Mouse (Mus musculus) heart, embryonic 14.5 days (tissue): ENCODE results near the gene Clcnkb. TPM values are rescaled to one million over a fixed set of nuclear protein-coding genes. Genes with fewer than 3 reads are reported as not detected.

Experiments used
- ATAC-seq: fragments of 200-750 bp; cut with Nextera tagmentation; 2 replicates; pipeline ENCODE4 v1.8.0; 2017; ENCODE audit warnings: low read depth, moderate TSS enrichment; ENCODE audit not compliant: insufficient number of reproducible peaks, insufficient read depth, low FRiP score
- H3K27ac ChIP-seq, 2 experiments: fragments of 200-500 bp in 1 of 2; fragments of 300-500 bp in 1 of 2; sonication (generic) in 1 of 2; replicated peaks in 1 of 2; 2 replicates each; pipeline ENCODE4 v1.5.1; 2012 to 2014; ENCODE audit warnings: low read depth in 2 of 2, low read length in 2 of 2, control low read depth in 1 of 2, mild to moderate bottlenecking in 1 of 2, mixed read lengths in 1 of 2; ENCODE audit not compliant: control insufficient read depth in 1 of 2, insufficient read depth in 1 of 2
- H3K27me3 ChIP-seq: fragments of 300-500 bp; sonication (generic); 2 replicates; pipeline ENCODE4 v1.6.1; 2014; ENCODE audit warnings: mild to moderate bottlenecking, low read length, control low read depth; ENCODE audit not compliant: control insufficient read depth, insufficient read depth
- H3K36me3 ChIP-seq: fragments of 300-500 bp; sonication (generic); 2 replicates; pipeline ENCODE4 v1.6.1; 2014; ENCODE audit warnings: mild to moderate bottlenecking, control low read depth, low read length, mixed read lengths; ENCODE audit not compliant: control insufficient read depth, insufficient read depth
- H3K4me1 ChIP-seq, 2 experiments: fragments of 200-500 bp in 1 of 2; fragments of 300-500 bp in 1 of 2; sonication (generic) in 1 of 2; 2 replicates each; pipeline ENCODE4 v1.6.1; 2012 to 2014; ENCODE audit warnings: low read length in 2 of 2, control low read depth in 1 of 2, mixed read lengths in 1 of 2; ENCODE audit not compliant: control insufficient read depth in 2 of 2, insufficient read depth in 2 of 2
- H3K4me2 ChIP-seq: fragments of 300-500 bp; sonication (generic); 2 replicates; pipeline ENCODE4 v1.6.1; 2014; ENCODE audit warnings: mild to moderate bottlenecking, low read length
- H3K4me3 ChIP-seq, 2 experiments: fragments of 200-500 bp in 1 of 2; fragments of 300-500 bp in 1 of 2; sonication (generic) in 1 of 2; 2 replicates each; pipeline ENCODE4 v1.5.1; 2012 to 2014; ENCODE audit warnings: low read length in 2 of 2, mild to moderate bottlenecking in 2 of 2, control low read depth in 1 of 2, low read depth in 1 of 2, moderate library complexity in 1 of 2; ENCODE audit not compliant: control insufficient read depth in 1 of 2, insufficient read depth in 1 of 2
- H3K9ac ChIP-seq: fragments of 300-500 bp; sonication (generic); 2 replicates; pipeline ENCODE4 v1.6.1; 2014; ENCODE audit warnings: mild to moderate bottlenecking, low read length
- H3K9me3 ChIP-seq: fragments of 300-500 bp; sonication (generic); 2 replicates; pipeline ENCODE4 v1.6.1; 2016; ENCODE audit warnings: low read length, control low read depth; ENCODE audit not compliant: control insufficient read depth
- WGBS: fragments of 180-500 bp; shearing (Covaris S2); extraction: QIAGEN DNeasy Blood & Tissue Kit; methylation state at CpG from one replicate; pipeline ENCODE4 v1.1.7; 2014; 5-methylcytosine and 5-hydroxymethylcytosine counted together
- polyA plus RNA-seq: library from polyadenylated mRNA; unstranded; fragments of >200 nt; fragmentation: Nextera tagmentation; extraction: Ambion mirVana; gene quantifications from 2 replicates; pipeline ENCODE4 v1.2.1, GENCODE M21; 2014

Gene Clcnkb
- polyA plus RNA-seq, 1 experiment from 2014 or later, result 1.1 TPM

DNA sequence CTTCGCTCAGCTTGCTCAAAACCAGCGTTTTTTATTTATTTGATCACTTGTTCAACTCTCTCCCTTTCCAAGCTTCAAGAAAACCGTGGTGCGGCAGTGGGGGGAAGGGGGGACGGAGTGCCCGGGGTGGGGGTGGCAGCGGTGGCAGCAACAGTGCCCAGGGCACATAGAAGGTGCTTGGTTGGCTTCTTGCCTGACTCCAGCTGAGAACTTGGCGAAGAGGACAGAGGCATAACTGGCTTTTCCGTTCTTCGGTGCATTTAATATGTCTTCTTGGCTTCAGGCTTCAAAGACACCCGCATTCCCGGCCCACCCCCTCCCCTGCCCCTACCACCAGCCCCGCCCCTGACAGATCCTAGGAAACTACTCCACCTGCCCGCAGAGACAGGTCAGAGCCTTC is 16.9 kb upstream of the Clcnkb start:
- no peak for ATAC-seq
- Histone ChIP-seq H3K27me3 (no peaks in the 10 kb centered on the region), H3K4me3 (no peak overlapping the region), H3K36me3 (no peaks in the 10 kb centered on the region), H3K4me1 (no peaks in the 10 kb centered on the region), H3K27ac (no peak overlapping the region), H3K9me3 (no peaks in the 10 kb centered on the region), H3K4me2 (no peak overlapping the region), H3K9ac (no peak overlapping the region)
- WGBS, result 66% methylated on average over 14 of the region's 14 CpGs

DNA sequence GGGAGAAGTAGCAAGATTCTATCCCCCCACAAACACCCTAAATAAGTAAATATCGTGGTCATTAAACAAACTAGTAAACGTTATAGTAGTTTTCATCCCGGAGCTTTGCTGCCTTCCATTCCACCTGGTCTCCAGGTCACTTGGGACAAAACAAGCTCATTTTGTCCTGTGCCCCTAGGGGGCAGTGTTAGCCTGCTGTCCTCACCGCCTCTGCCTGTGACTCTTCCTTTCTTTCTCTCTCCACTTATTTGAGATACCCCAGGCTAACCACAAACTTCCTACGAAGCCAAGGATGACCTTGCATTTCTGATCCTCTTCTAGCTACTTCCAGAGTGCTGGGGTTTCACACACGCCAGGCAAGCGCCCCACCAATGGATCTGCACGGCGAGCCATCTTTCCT is 15.2 kb upstream of the Clcnkb start:
- H3K36me3 ChIP-seq, result no peaks in the 10 kb centered on the region
- H3K4me2 ChIP-seq, result no peak overlapping the region
- 41% methylated on average over 9 of the region's 9 CpGs for WGBS
- no peak overlapping the region for H3K4me3 ChIP-seq
- no peak overlapping the region for H3K9ac ChIP-seq
- no peak overlapping the region for H3K27ac ChIP-seq
- no peak for ATAC-seq
- H3K27me3 ChIP-seq, result no peaks in the 10 kb centered on the region
- no peaks in the 10 kb centered on the region for H3K9me3 ChIP-seq
- peaks cover 13 to 14% of the 10 kb centered on the region in 2 experiments for H3K4me1 ChIP-seq

DNA sequence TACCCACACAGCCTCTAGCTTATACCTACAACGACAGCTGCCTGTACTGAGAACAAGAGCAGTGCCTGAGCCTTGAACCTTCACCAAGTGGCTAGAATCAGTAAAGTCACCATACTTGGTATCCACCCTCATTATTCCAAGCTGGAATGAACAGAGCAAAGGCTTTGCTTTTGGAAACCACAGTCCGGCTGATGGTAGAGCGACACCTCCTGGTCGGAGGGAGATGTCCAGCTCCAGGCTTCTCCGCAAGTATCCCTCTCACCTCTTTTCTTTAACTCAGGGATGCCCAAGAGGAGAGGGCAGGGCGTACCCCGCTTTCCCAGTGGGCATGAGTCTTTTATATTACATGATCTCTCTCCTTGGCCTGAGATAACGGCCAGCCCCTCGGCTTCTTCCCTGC is 14.0 kb upstream of the Clcnkb start:
- H3K27me3 ChIP-seq, result no peaks in the 10 kb centered on the region
- H3K4me1 ChIP-seq, result peaks cover 15 to 25% of the 10 kb centered on the region in 2 experiments
- 41% methylated on average over 9 of the region's 9 CpGs for WGBS
- H3K4me2 ChIP-seq, result no peak overlapping the region
- peaks cover 3% of the 10 kb centered on the region for H3K36me3 ChIP-seq
- H3K9ac ChIP-seq, result no peak overlapping the region
- H3K27ac ChIP-seq, result no peak overlapping the region
- H3K4me3 ChIP-seq, result no peak overlapping the region
- no peak for ATAC-seq
- no peaks in the 10 kb centered on the region for H3K9me3 ChIP-seq

DNA sequence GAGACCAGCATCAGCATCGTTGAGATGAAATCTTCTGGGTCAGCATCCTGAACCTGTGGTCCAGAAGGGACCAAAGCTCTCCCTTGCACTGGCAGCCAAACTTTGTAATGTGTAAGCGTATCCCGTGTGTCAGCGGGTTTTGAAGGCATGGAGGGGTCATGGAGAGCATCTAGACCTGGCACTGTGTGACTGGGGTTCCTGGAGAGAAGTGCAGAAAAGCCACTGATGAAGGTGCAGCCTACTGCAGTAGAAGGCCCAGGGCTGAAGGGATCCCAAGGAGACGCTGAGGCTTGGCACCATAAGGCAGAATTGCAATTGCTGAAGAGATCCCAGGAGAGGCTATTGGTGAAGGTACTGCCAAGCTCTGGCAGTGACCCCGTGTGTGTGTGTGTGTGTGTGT is 13.6 kb upstream of the Clcnkb start:
- no peak for ATAC-seq
- Histone ChIP-seq H3K9me3 (no peaks in the 10 kb centered on the region), H3K9ac (0 out of 2 replicates have a peak overlapping the region, but pooled peaks have one; percentile 11), H3K27ac (no peak overlapping the region; a peak in 1 of 4 replicates), H3K4me3 (no peak overlapping the region), H3K27me3 (no peaks in the 10 kb centered on the region), H3K36me3 (peaks cover 7% of the 10 kb centered on the region), H3K4me2 (no peak overlapping the region), H3K4me1 (peaks cover 16 to 28% of the 10 kb centered on the region in 2 experiments)
- 70% methylated on average over 6 of the region's 6 CpGs for WGBS

DNA sequence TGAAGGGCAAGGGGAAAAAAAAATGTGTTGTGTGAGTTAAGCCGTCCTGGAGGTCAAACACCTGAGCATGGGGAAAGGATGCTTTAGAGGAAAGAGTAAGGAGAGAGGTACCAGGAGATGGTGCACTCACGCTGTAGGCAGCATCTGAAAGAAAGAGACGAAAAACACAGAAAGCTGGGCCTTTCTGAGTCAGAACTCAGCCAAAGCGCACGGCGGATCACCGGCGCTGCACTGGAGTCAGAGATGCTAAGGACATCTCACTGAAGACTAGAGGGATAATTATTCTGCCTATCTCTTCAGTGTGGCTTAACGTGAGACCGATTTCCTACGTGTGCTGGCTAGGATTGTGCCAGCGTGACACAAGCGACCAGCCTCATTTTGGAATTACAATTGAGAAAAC is 12.1 kb upstream of the Clcnkb start:
- H3K36me3 ChIP-seq, result peaks cover 22% of the 10 kb centered on the region
- no peak overlapping the region for H3K4me2 ChIP-seq
- H3K4me3 ChIP-seq, result no peak overlapping the region
- peak overlapping the region in 1 of 2 experiments; percentile 97; a peak in 1 of 4 replicates for H3K27ac ChIP-seq
- H3K4me1 ChIP-seq, result peaks cover 16 to 31% of the 10 kb centered on the region in 2 experiments
- H3K9ac ChIP-seq, result no peak overlapping the region
- 84% methylated on average over 13 of the region's 13 CpGs for WGBS
- H3K27me3 ChIP-seq, result no peaks in the 10 kb centered on the region
- no peaks in the 10 kb centered on the region for H3K9me3 ChIP-seq
- ATAC-seq, result no peak

DNA sequence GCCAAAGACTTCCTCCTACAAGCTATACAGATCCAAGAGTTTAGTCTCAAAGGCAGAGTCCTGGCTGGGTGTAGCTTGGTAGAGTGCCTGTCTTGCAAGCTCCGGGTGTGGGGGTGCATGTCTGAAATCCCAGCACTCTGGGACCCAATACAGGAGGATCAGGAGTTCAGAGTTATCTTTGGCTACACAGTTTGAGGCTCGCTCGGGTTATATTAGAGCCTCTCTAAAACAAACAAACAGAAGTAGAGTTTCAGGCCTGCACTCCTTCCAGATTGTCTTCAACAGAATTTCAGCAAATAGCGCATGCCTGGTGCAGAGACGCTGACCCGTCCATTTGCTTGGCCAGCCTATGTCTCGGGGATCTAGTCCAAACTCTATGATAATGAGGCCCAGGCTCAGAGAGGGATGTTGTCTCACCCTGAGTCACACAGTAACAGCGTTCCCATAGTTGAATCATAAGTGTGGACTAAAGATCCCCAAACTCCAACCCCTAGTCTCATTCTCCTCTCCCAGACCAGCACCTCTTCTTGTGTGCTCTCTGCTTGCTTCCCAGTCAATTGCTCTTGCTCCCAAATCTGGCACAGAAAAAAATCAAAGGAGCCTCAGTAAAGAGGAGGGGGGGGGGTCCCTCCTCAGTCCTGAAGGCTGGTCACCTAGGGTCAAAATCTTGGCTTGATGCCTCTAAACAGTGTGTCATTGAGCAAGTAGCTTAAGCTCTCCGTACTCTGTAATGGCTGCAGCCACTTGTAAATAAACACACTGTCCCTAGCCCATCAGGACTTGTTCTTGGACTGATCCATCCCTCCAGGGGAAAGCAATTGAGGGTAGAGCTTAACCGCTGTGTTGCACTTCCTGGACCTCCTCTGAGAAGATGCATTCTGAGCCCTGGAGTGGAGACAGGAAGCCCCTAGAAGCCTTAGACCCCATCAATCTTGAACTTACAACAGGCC is 11.3 kb upstream of the Clcnkb start:
- Histone ChIP-seq H3K27me3 (no peaks in the 10 kb centered on the region), H3K4me3 (peak overlapping the region; percentile 13 to 62; a peak in 2 of 4 replicates), H3K9ac (peak overlapping the region; percentile 95), H3K36me3 (peaks cover 28% of the 10 kb centered on the region), H3K4me1 (peaks cover 16 to 31% of the 10 kb centered on the region in 2 experiments), H3K27ac (peak overlapping the region; percentile 82 to 97), H3K9me3 (no peaks in the 10 kb centered on the region), H3K4me2 (peak overlapping the region; percentile 93)
- ATAC-seq, result no peak
- WGBS, result 52% methylated on average over 10 of the region's 10 CpGs

DNA sequence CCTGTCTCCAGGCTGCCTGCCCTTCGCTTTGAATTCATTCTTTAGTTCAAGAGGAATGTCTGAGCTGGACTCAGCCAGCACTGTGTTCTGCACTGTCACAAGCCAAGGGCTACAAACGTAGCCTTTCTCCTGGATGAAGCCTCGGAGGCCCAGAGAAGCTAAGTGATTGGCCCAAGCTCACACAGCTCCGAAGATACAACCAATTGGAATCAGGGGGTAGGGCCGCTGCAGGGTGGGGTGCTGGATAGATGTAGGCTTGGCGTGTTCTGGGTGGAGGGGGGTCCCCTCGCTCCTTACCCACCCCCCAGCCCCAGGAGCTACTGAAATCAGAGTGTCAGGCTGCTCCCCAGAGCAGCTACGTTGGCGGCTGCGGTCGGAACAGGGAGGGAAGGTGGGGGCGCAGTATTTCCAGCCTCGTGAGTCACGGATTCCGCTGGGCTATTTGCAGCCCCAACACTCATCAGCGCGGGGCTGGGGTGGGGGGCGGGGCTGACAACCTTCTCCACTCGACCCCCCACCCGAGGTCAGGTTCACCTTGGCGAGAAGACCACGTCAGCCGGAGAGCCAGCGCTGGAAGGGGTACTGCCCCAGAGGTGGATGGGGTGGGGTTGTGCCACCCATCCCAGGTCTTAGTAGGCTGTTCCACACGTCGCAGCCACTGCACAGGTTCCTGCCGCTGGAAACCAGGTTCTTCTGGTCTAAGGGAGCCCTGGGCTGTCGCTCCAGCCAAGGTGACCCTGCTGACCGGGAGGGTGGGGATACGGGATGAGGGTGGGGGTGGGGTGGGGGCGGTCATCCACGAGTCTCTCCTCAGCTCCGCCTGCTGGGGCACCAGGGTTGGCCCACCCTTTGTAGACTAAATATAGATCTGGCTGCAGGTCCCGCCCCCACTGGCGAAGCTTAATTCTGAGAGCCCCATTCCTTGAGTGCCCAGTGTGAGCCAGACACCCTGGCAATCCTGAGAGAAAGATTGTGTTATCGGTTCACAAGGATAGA is 10.0 kb upstream of the Clcnkb start:
- Histone ChIP-seq H3K9me3 (no peaks in the 10 kb centered on the region), H3K9ac (peak overlapping the region; percentile 95), H3K36me3 (peaks cover 28% of the 10 kb centered on the region), H3K4me3 (peak overlapping the region; percentile 62 to 66), H3K27me3 (no peaks in the 10 kb centered on the region), H3K27ac (peak overlapping the region; percentile 97 to 99), H3K4me1 (peaks cover 22 to 37% of the 10 kb centered on the region in 2 experiments), H3K4me2 (peak overlapping the region; percentile 93)
- peak; percentile 61 for ATAC-seq
- WGBS, result 2% methylated on average over 36 of the region's 36 CpGs
